Mouse (Mus musculus) hindbrain, embryonic 11.5 days (tissue): ENCODE results near the gene Uchl1. TPM values are rescaled to one million over a fixed set of nuclear protein-coding genes. Genes with fewer than 3 reads are reported as not detected.

ENCODE experiments used
- ATAC-seq: fragments of 200-750 bp; cut with Nextera tagmentation; 2 replicates; pipeline ENCODE4 v1.8.0; 2017; ENCODE audit warnings: mild to moderate bottlenecking, moderate TSS enrichment, moderate library complexity; ENCODE audit not compliant: low FRiP score
- DNase-seq: peaks from one replicate; pipeline ENCODE4 v3.0.0-alpha.2; 2015; ENCODE audit warnings: low spot score
- H3K27ac ChIP-seq: fragments of 300-500 bp; sonication (generic); 2 replicates; pipeline ENCODE4 v1.5.1; 2014; ENCODE audit warnings: mild to moderate bottlenecking, low read depth, low read length
- H3K27me3 ChIP-seq: fragments of 300-500 bp; sonication (generic); 2 replicates; pipeline ENCODE4 v1.6.1; 2014; ENCODE audit warnings: mild to moderate bottlenecking, low read length, moderate library complexity, mixed read lengths; ENCODE audit not compliant: control insufficient read depth, insufficient read depth
- H3K36me3 ChIP-seq: fragments of 300-500 bp; sonication (generic); 2 replicates; pipeline ENCODE4 v1.6.1; 2014; ENCODE audit warnings: mild to moderate bottlenecking, low read length, moderate library complexity, mixed read lengths; ENCODE audit not compliant: control insufficient read depth, insufficient read depth
- H3K4me1 ChIP-seq: fragments of 300-500 bp; sonication (generic); replicated peaks from 2 replicates; pipeline ENCODE4 v1.6.1; 2014; ENCODE audit warnings: low read length, mixed read lengths; ENCODE audit not compliant: control insufficient read depth, insufficient read depth
- H3K4me2 ChIP-seq: fragments of 300-500 bp; sonication (generic); replicated peaks from 2 replicates; pipeline ENCODE4 v1.6.1; 2014; ENCODE audit warnings: mild to moderate bottlenecking, low read depth, low read length
- H3K4me3 ChIP-seq: fragments of 300-500 bp; sonication (generic); 2 replicates; pipeline ENCODE4 v1.5.1; 2014; ENCODE audit warnings: low read depth, low read length
- H3K9ac ChIP-seq: fragments of 300-500 bp; sonication (generic); 2 replicates; pipeline ENCODE4 v1.6.1; 2014; ENCODE audit warnings: low read depth, low read length
- H3K9me3 ChIP-seq: fragments of 300-500 bp; sonication (generic); 2 replicates; pipeline ENCODE4 v1.6.1; 2016; ENCODE audit warnings: low read length; ENCODE audit not compliant: control insufficient read depth
- WGBS: fragments of 180-500 bp; shearing (Covaris S2); extraction: QIAGEN DNeasy Blood & Tissue Kit; methylation state at CpG from one replicate; pipeline ENCODE4 v1.1.7; 2014; 5-methylcytosine and 5-hydroxymethylcytosine counted together
- polyA plus RNA-seq: library from polyadenylated mRNA; unstranded; fragments of >200 nt; fragmentation: Nextera tagmentation; extraction: Ambion mirVana; gene quantifications from 2 replicates; pipeline ENCODE4 v1.2.1, GENCODE M21; 2014

The Uchl1 gene
- polyA plus RNA-seq: 421 and 428 TPM in 2 replicates

GRCm38 (mm10) chr5:66675983-66676382 is at the start of gene Uchl1:
Gene Uchl1 (plus strand): TSS chr5:66676091.
- peak within 1 kb of the TSS; percentile 51 for H3K27ac ChIP-seq
- ATAC-seq: peak; percentile 95
- H3K4me1 ChIP-seq: peaks cover 5% of the 10 kb centered on the region; the same call in 1 of the 2 replicates
- H3K9me3 ChIP-seq: no peaks in the 10 kb centered on the region
- peak within 1 kb of the TSS; percentile 66 for H3K9ac ChIP-seq
- peak; percentile 94 for DNase-seq
- peak within 1 kb of the TSS; percentile 79 for H3K4me3 ChIP-seq
- peak within 1 kb of the TSS; percentile 95 for H3K4me2 ChIP-seq
- H3K36me3 ChIP-seq: no peaks in the 10 kb centered on the region
- under 1% methylated on average over 20 of the region's 20 CpGs for WGBS
- H3K27me3 ChIP-seq: no peaks in the 10 kb centered on the region; the same call in 1 of the 2 replicates

GRCm38 (mm10) chr5:66627805-66628204 is 48.1 kb upstream of the Uchl1 start:
- 75% methylated on average over 7 of the region's 7 CpGs for WGBS
- no peaks in the 10 kb centered on the region for H3K4me1 ChIP-seq
- no peak overlapping the region for H3K4me3 ChIP-seq
- no peaks in the 10 kb centered on the region for H3K27me3 ChIP-seq
- no peak overlapping the region for H3K27ac ChIP-seq
- no peaks in the 10 kb centered on the region for H3K36me3 ChIP-seq
- H3K4me2 ChIP-seq: no peak overlapping the region
- no peak overlapping the region for H3K9ac ChIP-seq
- H3K9me3 ChIP-seq: no peaks in the 10 kb centered on the region
- DNase-seq: no peak
- no peak for ATAC-seq

- H3K4me2 ChIP-seq: no peak overlapping the region
- 64% methylated on average over 10 of the region's 10 CpGs for WGBS
Observed at GRCm38 (mm10) chr5:66635459-66636079, 40.3 kb upstream of the Uchl1 start.

GRCm38 (mm10) chr5:66642156-66642555 is 33.7 kb upstream of the Uchl1 start:
- no peaks in the 10 kb centered on the region for H3K27me3 ChIP-seq
- H3K4me3 ChIP-seq: no peak overlapping the region
- ATAC-seq (no peak), DNase-seq (no peak)
- 92% methylated on average over 4 of the region's 4 CpGs for WGBS
- no peak overlapping the region for H3K4me2 ChIP-seq
- no peak overlapping the region for H3K27ac ChIP-seq
- H3K36me3 ChIP-seq: no peaks in the 10 kb centered on the region
- no peaks in the 10 kb centered on the region for H3K4me1 ChIP-seq
- H3K9ac ChIP-seq: no peak overlapping the region
- no peaks in the 10 kb centered on the region for H3K9me3 ChIP-seq

More at GRCm38 (mm10) chr5:66635459-66636079, 40.3 kb upstream of the Uchl1 start:
- Histone ChIP-seq H3K9me3 (no peaks in the 10 kb centered on the region), H3K36me3 (no peaks in the 10 kb centered on the region), H3K27me3 (no peaks in the 10 kb centered on the region), H3K9ac (no peak overlapping the region), H3K27ac (no peak overlapping the region), H3K4me1 (no peaks in the 10 kb centered on the region), H3K4me3 (no peak overlapping the region)
- DNase-seq (no peak), ATAC-seq (peak; percentile 66)

GRCm38 (mm10) chr5:66643260-66643659 is 32.6 kb upstream of the Uchl1 start:
- ATAC-seq (no peak), DNase-seq (no peak)
- H3K9ac ChIP-seq: no peak overlapping the region
- WGBS: 85% methylated on average over 5 of the region's 5 CpGs
- no peaks in the 10 kb centered on the region for H3K27me3 ChIP-seq
- no peak overlapping the region for H3K4me3 ChIP-seq
- H3K36me3 ChIP-seq: no peaks in the 10 kb centered on the region
- no peaks in the 10 kb centered on the region for H3K4me1 ChIP-seq
- no peaks in the 10 kb centered on the region for H3K9me3 ChIP-seq
- H3K4me2 ChIP-seq: no peak overlapping the region
- no peak overlapping the region for H3K27ac ChIP-seq

GRCm38 (mm10) chr5:66647504-66647903 is 28.4 kb upstream of the Uchl1 start:
- Histone ChIP-seq H3K4me1 (no peaks in the 10 kb centered on the region), H3K4me3 (no peak overlapping the region), H3K4me2 (no peak overlapping the region), H3K27me3 (no peaks in the 10 kb centered on the region), H3K9me3 (no peaks in the 10 kb centered on the region), H3K9ac (no peak overlapping the region), H3K36me3 (no peaks in the 10 kb centered on the region), H3K27ac (no peak overlapping the region)
- 73% methylated on average over 7 of the region's 7 CpGs for WGBS
- no peak for DNase-seq
- ATAC-seq: no peak

- DNase-seq (no peak), ATAC-seq (no peak)
- H3K4me3 ChIP-seq: no peak overlapping the region
- no peaks in the 10 kb centered on the region for H3K9me3 ChIP-seq
- H3K27me3 ChIP-seq: no peaks in the 10 kb centered on the region
- whole genome bisulfite sequencing: 61% methylated on average over 5 of the region's 5 CpGs
- H3K36me3 ChIP-seq: no peaks in the 10 kb centered on the region
- no peaks in the 10 kb centered on the region for H3K4me1 ChIP-seq
- H3K9ac ChIP-seq: no peak overlapping the region
- no peak overlapping the region for H3K27ac ChIP-seq
- H3K4me2 ChIP-seq: no peak overlapping the region
Observed at GRCm38 (mm10) chr5:66654220-66654619, 21.7 kb upstream of the Uchl1 start.

GRCm38 (mm10) chr5:66675189-66675890 is 551 bp upstream of the Uchl1 start:
- Histone ChIP-seq H3K4me3 (peak overlapping the region; percentile 79), H3K27me3 (no peaks in the 10 kb centered on the region; the same call in 1 of the 2 replicates), H3K36me3 (no peaks in the 10 kb centered on the region), H3K27ac (no peak overlapping the region), H3K9me3 (no peaks in the 10 kb centered on the region), H3K9ac (no peak overlapping the region), H3K4me1 (peaks cover 5% of the 10 kb centered on the region; the same call in 1 of the 2 replicates), H3K4me2 (peak overlapping the region; percentile 95)
- DNase-seq (peak; percentile 25), ATAC-seq (peak; percentile 34)
- WGBS: under 1% methylated on average over 18 of the region's 18 CpGs
